7 mouse cellular contexts compared by ENCODE assay signal in genomic region chr2:38511487-38512307, GRCm38 (mm10). TPM values are rescaled to one million over a fixed set of nuclear protein-coding genes. Genes with fewer than 3 reads are reported as not detected.
DNase-seq lines count a peak whose midpoint lies in the region; ATAC-seq lines count a peak whose summit lies in the region.

Gene Nek6 (plus strand): TSS chr2:38511643.

- H3K4me1 ChIP-seq in hindbrain, embryonic 16.5 days (ENCODE audit: control insufficient read depth, insufficient read depth, low read depth, low read length), result peaks cover 14% of the 10 kb centered on the region

- WGBS in hindbrain, embryonic 16.5 days, result under 1% methylated on average over 54 of the region's 90 CpGs

- no peaks in the 10 kb centered on the region for H3K27me3 ChIP-seq in hindbrain, embryonic 16.5 days (replicated peaks; ENCODE audit: control insufficient read depth, insufficient read depth, low read length)

- peak; percentile 75 for DNase-seq in ZHBTc4 (ENCODE audit: low read depth, low spot score)
- DNase-seq in cerebellum, adult 9-11 months, result peak; percentile 72
- DNase-seq in gastrocnemius, adult 18-20 months (ENCODE audit: low spot score), result peak; percentile 46
- DNase-seq in left cerebral cortex, postnatal 25 days (ENCODE audit: low spot score in 2 of 2), result peak; percentile 44 to 70
- peak; percentile 66 for DNase-seq in right cerebral cortex, postnatal 4 days

- no peaks in the 10 kb centered on the region for H3K9me3 ChIP-seq in hindbrain, embryonic 16.5 days (ENCODE audit: control insufficient read depth, low read length)

- peak within 1 kb of the TSS; percentile 77 for H3K4me3 ChIP-seq in hindbrain, embryonic 16.5 days (ENCODE audit: low read length)

- ATAC-seq in hindbrain, embryonic 16.5 days, result peak; percentile 73
- peak; percentile 12 for ATAC-seq in megakaryocyte progenitor cell, adult 5-6 weeks (replicated peaks; ENCODE audit: poor library complexity)

- H3K36me3 ChIP-seq in hindbrain, embryonic 16.5 days (ENCODE audit: control insufficient read depth, insufficient read depth, low read length), result no peaks in the 10 kb centered on the region

- peak within 1 kb of the TSS; percentile 72 for H3K9ac ChIP-seq in hindbrain, embryonic 16.5 days (ENCODE audit: low read depth, low read length)

- intact Hi-C loops in left cerebral cortex, postnatal 25 days (cut with DNase I), result loop anchor here (5.0 kb wide), 2 partner anchors 79 to 81 kb away; no protein-coding TSS in a partner anchor

- peak within 1 kb of the TSS; percentile 86 for H3K27ac ChIP-seq in hindbrain, embryonic 16.5 days (ENCODE audit: low read depth, low read length)

- H3K4me2 ChIP-seq in hindbrain, embryonic 16.5 days (ENCODE audit: low read length), result peak within 1 kb of the TSS; percentile 74

RNA-seq across cellular contexts. Expression of gene Nek6, which starts in this region (rescaled TPM):
- 10 to 100 TPM; 11.5 to 14.0 TPM for total RNA-seq in gastrocnemius, adult 18-20 months (2021)
- polyA plus RNA-seq in hindbrain, embryonic 16.5 days (2015; fragmentation: Nextera tagmentation; extraction: Ambion mirVana), result 65.4 and 72.4 TPM in 2 replicates
- total RNA-seq in left cerebral cortex, postnatal 25 days (2021), result 10 to 100 TPM; 29.4 to 29.8 TPM
- 15.0 and 18.2 TPM in 2 replicates for total RNA-seq in megakaryocyte progenitor cell, adult 5-6 weeks (2015)
- 4.4 and 5.0 TPM in 2 replicates for total RNA-seq in megakaryocyte progenitor cell, adult 5-6 weeks (2017)

Comparison
In these comparisons a context has a peak if more than half of its experiments do, and no peak if none do; other contexts are left out.
1. Peak in every context shown above with its lines: DNase-seq, ATAC-seq, H3K4me3 ChIP-seq and H3K27ac ChIP-seq.